Mouse (Mus musculus): Measurements from ENCODE around the gene Nat9.

DNA sequence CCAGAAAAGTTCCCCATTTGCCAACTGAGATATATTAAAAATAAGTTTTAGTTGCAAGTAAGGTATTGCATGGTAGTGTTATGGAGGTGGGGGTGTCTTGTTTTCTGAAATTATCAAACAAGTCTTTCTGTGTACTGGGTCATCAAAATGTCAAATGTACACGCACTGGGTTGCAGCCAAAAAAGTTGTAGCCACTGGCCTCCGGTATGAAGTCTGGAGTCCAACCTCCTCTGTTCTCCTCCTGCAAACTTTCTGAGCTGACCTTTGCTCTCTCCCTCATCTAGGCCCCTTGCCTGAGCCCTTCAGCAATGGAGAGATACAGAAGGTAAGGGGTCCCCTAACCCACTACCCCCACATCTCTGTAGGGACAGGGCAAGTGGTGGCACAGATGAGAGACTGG, 8.9 kb downstream of the Nat9 start:
- TF ChIP-seq CTCF (IDR thresholded peaks at IDR 0.05; ENCODE audit: extremely low read depth, insufficient read length, insufficient replicate concordance, low read depth, low read length) = no peak
- TF ChIP-seq POLR2A (IDR thresholded peaks at IDR 0.05; ENCODE audit: low read depth, low read length) = no peak
